ENCODE assay signal across 9 mouse cellular contexts in genomic region chr8:26886783-26887486, GRCm38 (mm10).
DNase-seq lines count a peak whose midpoint lies in the region.
"Had no signal": no experiment of that assay in that cellular context is flagged by ENCODE, and none has a peak within 500 bp of the region (broad histone marks: within the 10 kb centered on the region; RNA-seq: fewer than 3 reads in every experiment).

No protein-coding gene starts in this region.

- intact Hi-C loops in heart, postnatal 25 days (cut with DNase I), result loop anchor here (5.0 kb wide), 1 partner anchor 90 kb away; the partner anchor contains the start of gene Zfp703

- DNase-seq in heart, embryonic 10.5 days (ENCODE audit: low spot score), result peak; percentile 88
- DNase-seq in heart, postnatal 25 days (ENCODE audit: low spot score), result no peak
- peak; percentile 74 for DNase-seq in Muller cell, postnatal 12 days (ENCODE audit: inconsistent ontology term)
- peak; percentile 52 for DNase-seq in heart, postnatal 4 days
- peak; percentile 51 for DNase-seq in lung, postnatal 36 days
- no peak for DNase-seq in adrenal gland, adult (ENCODE audit: inconsistent age in 2 of 2, low spot score in 1 of 2)
- DNase-seq in adrenal gland, postnatal 4 days (ENCODE audit: low spot score in 2 of 2), result no peak
- no peak for DNase-seq in layer of hippocampus, adult 9-11 months

- 53% methylated on average over 13 of the region's 13 CpGs for WGBS in heart, embryonic 10.5 days

- H3K9me3 ChIP-seq in heart, embryonic 10.5 days, result no peaks in the 10 kb centered on the region
- H3K9me3 ChIP-seq: liver, embryonic 15.5 days had no signal

- H3K27ac ChIP-seq in heart, embryonic 10.5 days, result peak overlapping the region; percentile 71
- H3K27ac ChIP-seq: liver, embryonic 15.5 days had no signal

- H3K27me3 ChIP-seq in heart, embryonic 10.5 days (ENCODE audit: insufficient read depth, poor library complexity, severe bottlenecking), result no peaks in the 10 kb centered on the region; the same call in 1 of the 2 replicates
- H3K27me3 ChIP-seq: liver, embryonic 15.5 days had no signal

- peaks cover 76% of the 10 kb centered on the region for H3K4me1 ChIP-seq in heart, embryonic 10.5 days
- H3K4me1 ChIP-seq: liver, embryonic 15.5 days had no signal

- no peak overlapping the region for H3K4me3 ChIP-seq in heart, embryonic 10.5 days
- H3K4me3 ChIP-seq: liver, embryonic 15.5 days had no signal

- no peaks in the 10 kb centered on the region for H3K36me3 ChIP-seq in heart, embryonic 10.5 days
- H3K36me3 ChIP-seq: liver, embryonic 15.5 days had no signal

Comparison
In these comparisons a context has a peak if more than half of its experiments do, and no peak if none do; other contexts are left out.
1. DNase-seq: peak in heart, embryonic 10.5 days (single experiment), Muller cell, postnatal 12 days (single experiment), heart, postnatal 4 days (single experiment) and lung, postnatal 36 days (single experiment); none in heart, postnatal 25 days (single experiment), adrenal gland, adult (0 of 2), adrenal gland, postnatal 4 days (0 of 2) and layer of hippocampus, adult 9-11 months (single experiment).